7 mouse cellular contexts compared by ENCODE assay signal in genomic region chr15:42962747-42963338, GRCm38 (mm10).
DNase-seq lines count a peak whose midpoint lies in the region; ATAC-seq and TF ChIP-seq lines count a peak whose summit lies in the region.

No protein-coding gene starts in this region.

- no peak overlapping the region for H3K27ac ChIP-seq in bone marrow, adult 2 months (ENCODE audit: control insufficient read depth, insufficient read depth, low read depth, low read length, poor library complexity)

- TF ChIP-seq CTCF in bone marrow, adult 2 months (IDR thresholded peaks at IDR 0.05; ENCODE audit: control insufficient read depth, insufficient read depth, low read length), result peak; percentile 23; the same call in 1 of the 2 replicates

- peak; percentile 76 for DNase-seq in MEL-GATA-1-ER (ENCODE audit: extremely low read depth, low read depth)
- DNase-seq in fibroblast of lung, adult 2 months (ENCODE audit: low read depth), result peak; percentile 39
- peak; percentile 39 to 63 for DNase-seq in layer of hippocampus, adult 8-10 months (ENCODE audit: low spot score in 2 of 2)
- DNase-seq in lung, postnatal 14 days, result peak; percentile 65
- peak; percentile 87 for DNase-seq in retina, embryonic 14.5 days (ENCODE audit: low spot score)

- no peak for TF ChIP-seq POLR2A in bone marrow, adult 2 months (IDR thresholded peaks at IDR 0.05; ENCODE audit: borderline replicate concordance, control insufficient read depth, low read depth, low read length)

- ATAC-seq in hematopoietic stem cell, adult 5-6 weeks (replicated peaks in 1 of 2; ENCODE audit: insufficient read depth in 1 of 2, low FRiP score in 2 of 2, low TSS enrichment in 1 of 2, low read depth in 1 of 2, poor library complexity in 2 of 2, severe bottlenecking in 2 of 2), result peak; percentile 78 to 85

- H3K4me3 ChIP-seq in bone marrow, adult 2 months (replicated peaks; ENCODE audit: control insufficient read depth, low read depth, low read length), result no peak overlapping the region

- H3K4me1 ChIP-seq in bone marrow, adult 2 months (ENCODE audit: control insufficient read depth, insufficient read depth, low read length), result no peaks in the 10 kb centered on the region

- WGBS in bone marrow, adult 2 months, result 21% methylated on average over 11 of the region's 11 CpGs
